Mouse (Mus musculus) frontal cortex, postnatal 36 days (tissue): Measurements from ENCODE around the gene Dhx15.

ENCODE experiments used
- DNase-seq, 2 experiments: peaks; one replicate each; pipeline ENCODE4 v3.0.0; 2022; ENCODE audit warnings: low spot score in 2 of 2

Dhx15 gene

DNA sequence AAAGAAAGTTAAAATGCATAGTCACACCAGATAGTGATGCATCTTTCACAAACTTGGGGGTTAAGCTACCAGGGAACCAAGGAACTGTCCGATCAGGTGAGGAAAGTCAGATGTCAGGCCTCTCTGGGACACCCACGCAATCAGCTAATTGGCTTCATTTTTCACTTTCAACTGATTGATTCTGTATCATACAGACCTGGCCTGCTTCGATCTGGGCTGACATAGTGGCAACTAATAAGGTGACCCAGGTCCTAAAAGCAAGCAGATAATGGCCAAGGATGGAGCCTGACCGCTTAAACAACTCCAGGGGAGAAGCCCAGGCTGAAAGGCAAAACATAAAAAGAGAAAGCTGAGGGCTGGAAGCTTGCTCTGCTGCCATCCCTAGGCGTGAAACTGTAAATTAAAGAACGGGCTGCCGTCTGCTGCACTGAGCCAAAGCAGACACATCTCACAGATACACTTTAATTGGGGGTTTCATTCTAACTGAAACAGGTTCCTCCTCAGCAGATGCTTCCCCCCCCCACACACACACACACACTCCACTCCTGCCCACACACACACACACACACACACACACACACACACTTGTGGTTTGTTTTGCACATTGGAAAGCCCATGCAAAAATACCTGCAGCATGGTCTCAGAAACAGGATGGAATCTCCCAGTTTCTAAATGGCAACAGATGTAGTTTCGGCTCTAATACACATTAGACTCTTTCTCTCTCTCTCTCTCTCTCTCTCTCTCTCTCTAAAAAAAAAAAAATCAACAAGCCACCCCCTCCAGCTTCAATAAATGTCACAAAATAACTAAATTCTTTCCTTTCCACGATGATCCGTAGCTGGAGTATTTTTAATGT is 79.3 kb downstream of the Dhx15 start:
- peak; percentile 36 to 56 for DNase-seq
